Mouse (Mus musculus): ENCODE measurements at regions not wholly inside any gene's neighbourhood (a gene's known extent, or its start where the extent isn't known, plus 50 kb on each side); places are given as distances from the start of the nearest gene placed in this dataset.

DNA sequence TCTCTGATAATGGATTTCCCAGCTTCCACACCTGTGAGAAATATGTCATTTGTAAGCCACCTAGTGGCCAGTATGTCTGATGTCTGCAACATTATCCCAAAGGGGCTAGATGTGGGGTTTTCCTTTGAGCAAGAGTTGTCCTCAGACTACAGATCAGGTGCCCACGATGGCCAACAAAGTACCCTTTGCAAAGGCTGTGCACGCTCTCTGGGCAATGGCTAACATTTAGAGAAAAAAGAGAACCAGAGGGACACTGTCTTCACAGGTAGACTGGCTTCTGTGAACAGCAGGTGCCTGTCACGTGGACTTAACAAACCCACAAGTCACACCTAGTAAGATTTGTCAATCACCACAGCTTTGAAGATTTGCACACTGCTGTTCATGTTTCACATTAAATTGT lies 202.0 kb upstream of the Sash1 start:
- Histone ChIP-seq H3K4me2 (replicated peaks; ENCODE audit: low read depth) (no peak overlapping the region), H3K36me3 (ENCODE audit: control insufficient read depth, insufficient read depth) (no peaks in the 10 kb centered on the region), H3K9me3 (ENCODE audit: control insufficient read depth) (no peaks in the 10 kb centered on the region), H3K27ac (ENCODE audit: low read depth, low read length) (no peak overlapping the region), H3K4me1 (replicated peaks; ENCODE audit: control insufficient read depth, insufficient read depth, low read length) (no peaks in the 10 kb centered on the region), H3K4me3 (ENCODE audit: low read depth, low read length) (no peak overlapping the region), H3K27me3 (replicated peaks; ENCODE audit: control insufficient read depth, insufficient read depth, low read length) (no peaks in the 10 kb centered on the region), H3K9ac (ENCODE audit: low read depth, low read length) (no peak overlapping the region)
- WGBS: 88% methylated on average over 3 of the region's 3 CpGs
- peak; percentile 50 for TF ChIP-seq CTCF (IDR thresholded peaks at IDR 0.05; ENCODE audit: low read depth)
- no peak for ATAC-seq

GRCm38 (mm10) chr10:9087171-9087570 lies 201.3 kb upstream of the Sash1 start:
- no peak overlapping the region for H3K27ac ChIP-seq (ENCODE audit: low read depth, low read length)
- no peaks in the 10 kb centered on the region for H3K9me3 ChIP-seq (ENCODE audit: control insufficient read depth)
- no peak for ATAC-seq
- no peak for TF ChIP-seq CTCF (IDR thresholded peaks at IDR 0.05; ENCODE audit: low read depth)
- H3K27me3 ChIP-seq (replicated peaks; ENCODE audit: control insufficient read depth, insufficient read depth, low read length): no peaks in the 10 kb centered on the region
- H3K9ac ChIP-seq (ENCODE audit: low read depth, low read length): no peak overlapping the region
- no peak overlapping the region for H3K4me3 ChIP-seq (ENCODE audit: low read depth, low read length)
- WGBS: 68% methylated on average over 3 of the region's 3 CpGs
- H3K4me1 ChIP-seq (replicated peaks; ENCODE audit: control insufficient read depth, insufficient read depth, low read length): no peaks in the 10 kb centered on the region
- H3K36me3 ChIP-seq (ENCODE audit: control insufficient read depth, insufficient read depth): no peaks in the 10 kb centered on the region
- H3K4me2 ChIP-seq (replicated peaks; ENCODE audit: low read depth): no peak overlapping the region

GRCm38 (mm10) chr10:9086666-9087065 lies 200.8 kb upstream of the Sash1 start:
- Histone ChIP-seq H3K4me2 (replicated peaks; ENCODE audit: low read depth) (no peak overlapping the region), H3K4me3 (ENCODE audit: low read depth, low read length) (no peak overlapping the region), H3K4me1 (replicated peaks; ENCODE audit: control insufficient read depth, insufficient read depth, low read length) (no peaks in the 10 kb centered on the region), H3K27me3 (replicated peaks; ENCODE audit: control insufficient read depth, insufficient read depth, low read length) (no peaks in the 10 kb centered on the region), H3K9me3 (ENCODE audit: control insufficient read depth) (no peaks in the 10 kb centered on the region), H3K27ac (ENCODE audit: low read depth, low read length) (no peak overlapping the region), H3K9ac (ENCODE audit: low read depth, low read length) (no peak overlapping the region), H3K36me3 (ENCODE audit: control insufficient read depth, insufficient read depth) (no peaks in the 10 kb centered on the region)
- TF ChIP-seq CTCF (IDR thresholded peaks at IDR 0.05; ENCODE audit: low read depth): no peak
- 71% methylated on average over 2 of the region's 2 CpGs for WGBS
- no peak for ATAC-seq

- H3K9ac ChIP-seq (ENCODE audit: low read depth, low read length): no peak overlapping the region
- no peaks in the 10 kb centered on the region for H3K9me3 ChIP-seq (ENCODE audit: control insufficient read depth)
- no peak overlapping the region for H3K4me2 ChIP-seq (replicated peaks; ENCODE audit: low read depth)
- no peaks in the 10 kb centered on the region for H3K36me3 ChIP-seq (ENCODE audit: control insufficient read depth, insufficient read depth)
- 91% methylated on average over 7 of the region's 7 CpGs for WGBS
- TF ChIP-seq CTCF (IDR thresholded peaks at IDR 0.05; ENCODE audit: low read depth): no peak
- no peaks in the 10 kb centered on the region for H3K27me3 ChIP-seq (replicated peaks; ENCODE audit: control insufficient read depth, insufficient read depth, low read length)
- no peak overlapping the region for H3K4me3 ChIP-seq (ENCODE audit: low read depth, low read length)
- no peak overlapping the region for H3K27ac ChIP-seq (ENCODE audit: low read depth, low read length)
- no peaks in the 10 kb centered on the region for H3K4me1 ChIP-seq (replicated peaks; ENCODE audit: control insufficient read depth, insufficient read depth, low read length)
- ATAC-seq: no peak
These were observed 199.6 kb upstream of the Sash1 start for GRCm38 (mm10) chr10:9085441-9085840.

DNA sequence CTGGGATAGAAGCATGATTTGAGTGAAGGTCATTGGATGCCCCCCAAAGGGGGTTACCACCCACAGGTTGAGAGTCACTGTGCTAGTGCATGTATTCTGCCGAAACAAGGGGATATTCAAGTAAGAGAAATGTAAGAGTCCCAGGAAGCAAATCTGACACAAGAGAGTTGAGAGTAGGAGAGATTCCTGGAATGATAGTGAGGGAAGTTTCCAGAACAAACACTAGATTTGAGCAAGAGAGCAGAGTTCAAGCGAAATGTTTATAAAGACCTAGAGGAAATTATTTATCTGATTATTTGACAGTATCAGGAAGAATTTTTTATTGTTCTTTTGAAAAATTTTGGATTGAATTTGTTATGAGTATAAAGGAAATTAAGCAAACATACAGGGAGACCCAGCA lies 189.0 kb upstream of the Sash1 start:
- H3K9ac ChIP-seq (ENCODE audit: low read depth, low read length): no peak overlapping the region
- no peak overlapping the region for H3K27ac ChIP-seq (ENCODE audit: low read depth, low read length)
- H3K27me3 ChIP-seq (replicated peaks; ENCODE audit: control insufficient read depth, insufficient read depth, low read length): no peaks in the 10 kb centered on the region
- H3K9me3 ChIP-seq (ENCODE audit: control insufficient read depth): no peaks in the 10 kb centered on the region
- H3K4me3 ChIP-seq (ENCODE audit: low read depth, low read length): no peak overlapping the region
- TF ChIP-seq CTCF (IDR thresholded peaks at IDR 0.05; ENCODE audit: low read depth): no peak
- WGBS: 77% methylated on average over 2 of the region's 2 CpGs
- no peaks in the 10 kb centered on the region for H3K36me3 ChIP-seq (ENCODE audit: control insufficient read depth, insufficient read depth)
- H3K4me1 ChIP-seq (replicated peaks; ENCODE audit: control insufficient read depth, insufficient read depth, low read length): no peaks in the 10 kb centered on the region
- no peak overlapping the region for H3K4me2 ChIP-seq (replicated peaks; ENCODE audit: low read depth)
- no peak for ATAC-seq

DNA sequence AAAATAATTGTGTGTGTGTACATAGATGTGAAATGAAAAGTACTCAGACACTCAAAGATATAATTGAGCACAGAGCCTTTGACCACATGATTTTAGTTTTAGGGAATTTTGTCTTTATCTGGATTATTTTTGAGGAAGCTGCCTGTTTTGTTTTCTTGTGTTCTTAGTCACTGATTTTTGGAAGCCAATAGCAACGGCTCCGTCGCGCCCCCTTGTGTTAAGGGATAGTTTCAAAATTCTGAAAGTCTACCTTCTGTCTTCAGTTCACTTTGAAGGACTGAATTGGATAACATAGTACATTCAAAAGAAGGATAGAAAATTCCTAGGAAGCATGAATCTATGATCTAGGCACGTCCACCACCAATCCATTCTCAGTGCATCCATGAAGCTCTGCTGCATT lies 185.8 kb upstream of the Sash1 start:
- no peaks in the 10 kb centered on the region for H3K4me1 ChIP-seq (replicated peaks; ENCODE audit: control insufficient read depth, insufficient read depth, low read length)
- no peaks in the 10 kb centered on the region for H3K36me3 ChIP-seq (ENCODE audit: control insufficient read depth, insufficient read depth)
- no peaks in the 10 kb centered on the region for H3K9me3 ChIP-seq (ENCODE audit: control insufficient read depth)
- WGBS: 20% methylated on average over 5 of the region's 5 CpGs
- H3K4me3 ChIP-seq (ENCODE audit: low read depth, low read length): no peak overlapping the region
- no peak for ATAC-seq
- H3K27me3 ChIP-seq (replicated peaks; ENCODE audit: control insufficient read depth, insufficient read depth, low read length): no peaks in the 10 kb centered on the region
- TF ChIP-seq CTCF (IDR thresholded peaks at IDR 0.05; ENCODE audit: low read depth): peak; percentile 71
- H3K27ac ChIP-seq (ENCODE audit: low read depth, low read length): no peak overlapping the region
- H3K9ac ChIP-seq (ENCODE audit: low read depth, low read length): no peak overlapping the region
- no peak overlapping the region for H3K4me2 ChIP-seq (replicated peaks; ENCODE audit: low read depth)

GRCm38 (mm10) chr10:9069608-9070190 lies 183.8 kb upstream of the Sash1 start:
- H3K27me3 ChIP-seq (replicated peaks; ENCODE audit: control insufficient read depth, insufficient read depth, low read length): no peaks in the 10 kb centered on the region
- TF ChIP-seq CTCF (IDR thresholded peaks at IDR 0.05; ENCODE audit: low read depth): no peak
- no peak for ATAC-seq
- no peak overlapping the region for H3K4me2 ChIP-seq (replicated peaks; ENCODE audit: low read depth)
- no peaks in the 10 kb centered on the region for H3K36me3 ChIP-seq (ENCODE audit: control insufficient read depth, insufficient read depth)
- H3K9ac ChIP-seq (ENCODE audit: low read depth, low read length): no peak overlapping the region
- H3K9me3 ChIP-seq (ENCODE audit: control insufficient read depth): no peaks in the 10 kb centered on the region
- H3K4me3 ChIP-seq (ENCODE audit: low read depth, low read length): no peak overlapping the region
- WGBS: 80% methylated on average over 13 of the region's 13 CpGs
- H3K27ac ChIP-seq (ENCODE audit: low read depth, low read length): no peak overlapping the region
- H3K4me1 ChIP-seq (replicated peaks; ENCODE audit: control insufficient read depth, insufficient read depth, low read length): no peaks in the 10 kb centered on the region
